Comparison of ENCODE assay signal across 20 mouse cellular contexts in the genomic region with DNA sequence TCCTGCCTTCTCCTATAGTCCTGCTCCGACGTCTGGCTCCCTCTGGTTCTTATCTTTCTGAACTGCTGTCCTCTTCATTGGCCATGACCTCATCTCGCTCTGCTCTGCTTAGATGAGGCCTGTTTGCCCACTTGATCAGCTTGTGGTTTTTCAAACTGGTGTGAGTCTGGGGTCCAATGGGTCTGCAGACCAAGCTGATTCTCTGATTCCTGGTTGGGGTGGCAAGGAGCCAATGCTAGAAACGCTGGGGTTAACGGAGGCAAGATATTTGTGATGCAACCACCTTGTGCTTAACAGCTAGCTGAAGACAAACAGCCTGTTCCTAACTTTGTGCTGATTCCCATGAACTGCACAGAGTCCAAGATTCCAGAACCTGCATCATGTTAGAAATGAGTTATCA.
"Had no signal": no experiment of that assay in that cellular context is flagged by ENCODE, and none has a peak within 500 bp of the region (broad histone marks: within the 10 kb centered on the region; RNA-seq: fewer than 3 reads in every experiment).

No protein-coding gene starts in this region.

- H3K27me3 ChIP-seq: kidney, embryonic 15.5 days; limb, embryonic 13.5 days; liver, embryonic 12.5 days; liver, embryonic 15.5 days; midbrain, embryonic 12.5 days; midbrain, embryonic 15.5 days; neural tube, embryonic 12.5 days; neural tube, embryonic 15.5 days had no signal

- H3K9ac ChIP-seq: kidney, embryonic 15.5 days; limb, embryonic 13.5 days; liver, embryonic 12.5 days; liver, embryonic 15.5 days; lung, embryonic 14.5 days; midbrain, embryonic 12.5 days; midbrain, embryonic 15.5 days; neural tube, embryonic 12.5 days; neural tube, embryonic 15.5 days had no signal

- H3K4me1 ChIP-seq: kidney, embryonic 15.5 days; limb, embryonic 10.5 days; limb, embryonic 13.5 days; liver, embryonic 12.5 days; midbrain, embryonic 12.5 days; midbrain, embryonic 15.5 days; neural tube, embryonic 12.5 days; neural tube, embryonic 15.5 days had no signal

- DNase-seq: kidney, adult 11 months; kidney, adult 8-10 months; kidney, postnatal 14 days; kidney, postnatal 4 days; lung, embryonic 14.5 days; right cerebral cortex, adult 18-20 months; right cerebral cortex, postnatal 14 days; right cerebral cortex, postnatal 4 days; thymus, adult 2 months had no signal

- ATAC-seq: liver, embryonic 12.5 days; midbrain, embryonic 15.5 days had no signal

- H3K4me3 ChIP-seq: kidney, embryonic 15.5 days; limb, embryonic 10.5 days; limb, embryonic 13.5 days; liver, embryonic 12.5 days; liver, embryonic 15.5 days; midbrain, embryonic 12.5 days; midbrain, embryonic 15.5 days; neural tube, embryonic 12.5 days; neural tube, embryonic 15.5 days had no signal

- H3K9me3 ChIP-seq: kidney, embryonic 15.5 days; limb, embryonic 10.5 days; limb, embryonic 13.5 days; liver, embryonic 12.5 days; liver, embryonic 15.5 days; midbrain, embryonic 12.5 days; midbrain, embryonic 15.5 days; neural tube, embryonic 12.5 days; neural tube, embryonic 15.5 days had no signal

- H3K4me2 ChIP-seq: kidney, embryonic 15.5 days; limb, embryonic 13.5 days; liver, embryonic 12.5 days; liver, embryonic 15.5 days; lung, embryonic 14.5 days; midbrain, embryonic 12.5 days; midbrain, embryonic 15.5 days; neural tube, embryonic 12.5 days; neural tube, embryonic 15.5 days had no signal

- H3K36me3 ChIP-seq: kidney, embryonic 15.5 days; limb, embryonic 10.5 days; limb, embryonic 13.5 days; liver, embryonic 12.5 days; liver, embryonic 15.5 days; midbrain, embryonic 12.5 days; midbrain, embryonic 15.5 days; neural tube, embryonic 12.5 days; neural tube, embryonic 15.5 days had no signal

- H3K27ac ChIP-seq: kidney, embryonic 15.5 days; limb, embryonic 10.5 days; limb, embryonic 13.5 days; liver, embryonic 12.5 days; liver, embryonic 15.5 days; macrophage; midbrain, embryonic 12.5 days; midbrain, embryonic 15.5 days; neural tube, embryonic 12.5 days; neural tube, embryonic 15.5 days; stomach, postnatal 0 days had no signal
